Mouse (Mus musculus): ENCODE data around the gene Hacd2. TPM values are rescaled to one million over a fixed set of nuclear protein-coding genes. Genes with fewer than 3 reads are reported as not detected.

Gene Hacd2
- polyA plus RNA-seq, 1 experiment, result 70.8 TPM

DNA sequence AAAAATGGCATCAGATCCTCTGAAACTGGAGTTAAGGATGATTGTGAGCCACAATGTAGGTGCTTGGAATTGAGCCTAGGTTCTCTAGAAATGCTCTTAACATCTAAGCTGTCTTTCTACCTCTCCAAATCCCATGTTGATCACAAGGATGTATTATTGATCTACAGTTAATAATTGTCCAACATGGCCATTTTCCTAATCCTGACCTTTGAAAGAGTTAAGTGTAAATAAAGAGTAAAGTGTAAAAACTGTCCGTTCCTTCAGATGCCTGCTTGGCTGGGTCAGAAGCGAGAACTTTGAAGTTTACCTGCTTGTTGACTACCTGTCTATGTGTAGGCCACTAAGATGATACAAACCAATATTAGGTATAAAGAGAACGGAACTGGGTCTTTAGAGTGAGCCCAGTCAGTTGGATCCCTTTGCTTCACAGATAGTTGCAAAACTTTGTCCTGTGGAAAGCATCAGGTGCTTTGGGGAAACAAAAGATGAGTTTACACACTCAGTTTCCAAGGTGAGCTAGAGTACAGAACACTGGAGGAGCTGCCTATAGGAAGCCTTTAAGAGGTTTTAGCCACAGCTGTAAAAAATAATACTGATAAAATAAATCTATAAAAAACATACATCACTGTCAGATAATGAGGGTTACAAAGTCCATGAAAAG, 75.8 kb downstream of the Hacd2 start:
- H3K4me1 ChIP-seq (ENCODE audit: control insufficient read depth, insufficient read depth, low read length), result no peaks in the 10 kb centered on the region
- H3K27ac ChIP-seq (ENCODE audit: insufficient read depth, low read depth, low read length), result no peak overlapping the region
- 94% methylated on average over 3 of the region's 3 CpGs for WGBS
- no peak for TF ChIP-seq CTCF (conservative IDR thresholded peaks at IDR 0.05; ENCODE audit: insufficient read depth, insufficient read length, low read depth, low read length)
- TF ChIP-seq POLR2A (IDR thresholded peaks at IDR 0.05; ENCODE audit: low read depth, low read length), result no peak
- H3K4me3 ChIP-seq (ENCODE audit: insufficient read depth, low read depth, low read length), result no peak overlapping the region
- H3K36me3 ChIP-seq (ENCODE audit: control insufficient read depth, insufficient read depth, low read length), result peaks cover 3% of the 10 kb centered on the region
- DNase-seq, result no peak
- H3K27me3 ChIP-seq (replicated peaks; ENCODE audit: control insufficient read depth, insufficient read depth, low read length), result no peaks in the 10 kb centered on the region

DNA sequence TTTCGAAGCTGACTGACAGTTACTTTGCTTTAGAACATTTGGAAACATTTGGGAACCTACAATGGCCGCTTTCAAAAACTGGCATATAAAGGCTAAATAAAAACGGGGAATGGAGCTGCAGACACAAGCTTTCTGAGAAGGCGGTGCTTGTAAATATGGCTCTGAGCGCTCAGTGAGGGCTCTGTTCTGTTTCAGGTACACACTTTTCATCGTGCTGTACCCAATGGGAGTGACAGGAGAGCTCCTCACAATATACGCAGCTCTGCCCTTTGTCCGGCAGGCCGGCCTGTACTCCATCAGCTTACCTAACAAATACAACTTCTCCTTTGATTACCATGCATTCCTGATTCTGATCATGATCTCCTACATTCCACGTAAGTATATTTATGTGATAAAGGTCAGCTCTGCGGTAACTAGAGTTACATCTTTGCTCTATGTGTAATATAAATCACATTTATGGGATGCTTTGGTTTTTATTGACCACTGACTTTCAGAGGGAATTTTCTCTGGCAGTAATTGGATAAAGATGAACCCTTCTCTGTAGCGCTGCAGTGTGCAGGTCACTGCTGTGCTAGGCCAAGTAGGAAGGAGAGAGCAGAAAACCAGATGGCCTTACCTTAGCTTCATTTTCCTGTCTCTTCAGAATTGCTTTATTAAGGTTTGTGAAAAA, 79.7 kb downstream of the Hacd2 start:
- Histone ChIP-seq H3K36me3 (ENCODE audit: control insufficient read depth, insufficient read depth, low read length) (peaks cover 5% of the 10 kb centered on the region), H3K27me3 (replicated peaks; ENCODE audit: control insufficient read depth, insufficient read depth, low read length) (no peaks in the 10 kb centered on the region), H3K4me1 (ENCODE audit: control insufficient read depth, insufficient read depth, low read length) (no peaks in the 10 kb centered on the region), H3K27ac (ENCODE audit: insufficient read depth, low read depth, low read length) (no peak overlapping the region), H3K4me3 (ENCODE audit: insufficient read depth, low read depth, low read length) (no peak overlapping the region)
- TF ChIP-seq CTCF (conservative IDR thresholded peaks at IDR 0.05; ENCODE audit: insufficient read depth, insufficient read length, low read depth, low read length) (no peak), POLR2A (IDR thresholded peaks at IDR 0.05; ENCODE audit: low read depth, low read length) (no peak)
- 73% methylated on average over 12 of the region's 12 CpGs for WGBS
- DNase-seq, result no peak

DNA sequence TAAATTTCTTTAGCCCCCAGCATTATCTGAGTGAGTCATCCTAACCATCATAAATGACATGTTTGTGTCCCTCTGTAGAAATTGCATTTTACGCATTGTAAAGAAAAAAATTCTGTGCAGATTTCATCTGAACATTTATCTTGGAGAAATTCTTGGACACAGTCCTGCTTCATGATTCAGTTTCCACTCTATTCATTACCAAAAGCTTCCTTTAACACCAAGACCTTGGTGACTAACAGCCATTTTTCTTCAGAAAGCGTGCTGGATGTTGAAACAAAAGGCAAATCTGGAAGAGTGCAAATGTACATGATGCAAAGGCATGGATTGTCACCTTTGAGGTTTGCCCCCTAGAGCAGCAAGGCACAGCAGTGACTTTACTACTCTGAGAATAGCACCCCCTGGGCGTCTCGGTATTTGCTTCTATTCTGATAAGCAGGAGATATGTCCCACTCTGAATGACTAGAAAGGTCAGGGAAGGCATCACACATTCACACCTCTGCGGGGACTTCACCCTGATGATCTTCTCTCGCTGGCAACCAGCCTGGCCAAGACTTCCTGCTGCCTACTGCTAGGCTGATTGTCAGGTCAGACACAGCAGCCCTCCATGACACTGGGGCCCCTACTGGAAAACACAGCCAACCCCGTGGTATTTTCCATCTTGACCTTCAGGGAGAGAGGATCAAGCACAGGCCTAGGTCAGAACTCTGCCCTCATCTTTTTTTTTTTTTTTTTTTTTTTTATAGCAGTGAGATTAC, 80.8 kb downstream of the Hacd2 start:
- no peak overlapping the region for H3K4me3 ChIP-seq (ENCODE audit: insufficient read depth, low read depth, low read length)
- no peaks in the 10 kb centered on the region for H3K27me3 ChIP-seq (replicated peaks; ENCODE audit: control insufficient read depth, insufficient read depth, low read length)
- no peaks in the 10 kb centered on the region for H3K4me1 ChIP-seq (ENCODE audit: control insufficient read depth, insufficient read depth, low read length)
- DNase-seq, result no peak
- H3K36me3 ChIP-seq (ENCODE audit: control insufficient read depth, insufficient read depth, low read length), result peaks cover 6% of the 10 kb centered on the region
- 74% methylated on average over 7 of the region's 7 CpGs for WGBS
- no peak overlapping the region for H3K27ac ChIP-seq (ENCODE audit: insufficient read depth, low read depth, low read length)
- TF ChIP-seq CTCF (conservative IDR thresholded peaks at IDR 0.05; ENCODE audit: insufficient read depth, insufficient read length, low read depth, low read length) (no peak), POLR2A (IDR thresholded peaks at IDR 0.05; ENCODE audit: low read depth, low read length) (no peak)

DNA sequence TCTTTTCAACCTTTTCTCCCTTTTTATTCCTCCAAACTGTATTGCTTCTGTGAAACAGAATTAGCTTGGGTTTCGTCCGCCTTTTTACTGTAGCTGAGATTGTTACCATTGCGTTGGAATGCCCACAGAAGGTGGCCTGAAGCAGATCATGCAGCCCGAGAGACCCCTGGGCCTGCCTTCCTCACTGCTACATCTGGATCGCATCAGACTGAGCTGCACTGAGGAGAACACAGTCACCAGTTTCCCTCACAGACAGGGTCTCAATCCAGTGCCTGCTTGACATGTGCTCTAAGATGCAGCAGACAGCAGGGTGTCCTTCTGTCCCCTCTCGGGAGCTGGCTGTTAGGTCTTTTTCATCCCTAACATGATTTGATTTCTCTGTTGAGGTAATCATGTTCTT, 85.8 kb downstream of the Hacd2 start:
- Histone ChIP-seq H3K4me1 (ENCODE audit: control insufficient read depth, insufficient read depth, low read length) (no peaks in the 10 kb centered on the region), H3K36me3 (ENCODE audit: control insufficient read depth, insufficient read depth, low read length) (peaks cover 3% of the 10 kb centered on the region), H3K27me3 (replicated peaks; ENCODE audit: control insufficient read depth, insufficient read depth, low read length) (no peaks in the 10 kb centered on the region), H3K27ac (ENCODE audit: insufficient read depth, low read depth, low read length) (no peak overlapping the region), H3K4me3 (ENCODE audit: insufficient read depth, low read depth, low read length) (no peak overlapping the region)
- no peak for DNase-seq
- no peak for TF ChIP-seq CTCF (conservative IDR thresholded peaks at IDR 0.05; ENCODE audit: insufficient read depth, insufficient read length, low read depth, low read length)
- no peak for TF ChIP-seq POLR2A (IDR thresholded peaks at IDR 0.05; ENCODE audit: low read depth, low read length)
- 91% methylated on average over 6 of the region's 6 CpGs for WGBS

DNA sequence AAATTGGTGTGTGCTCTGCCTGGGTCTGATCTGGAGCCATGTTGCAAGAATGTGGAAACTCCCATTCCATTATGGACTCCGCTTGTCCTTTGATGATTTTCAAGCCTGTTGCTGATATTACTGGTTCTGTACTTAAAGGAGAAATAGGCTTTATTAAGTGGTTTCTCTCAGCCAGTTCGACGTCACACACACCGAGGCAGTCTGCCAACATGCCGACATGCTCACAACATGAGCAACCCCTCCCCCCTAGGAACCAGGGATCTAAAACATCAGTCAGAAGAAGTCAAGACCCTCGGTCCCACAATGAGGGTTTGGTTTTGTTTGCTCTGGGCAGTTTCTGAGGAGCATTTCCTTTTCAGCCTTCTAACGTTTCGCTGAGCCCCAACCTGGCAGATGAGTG, 86.9 kb downstream of the Hacd2 start:
- H3K27me3 ChIP-seq (replicated peaks; ENCODE audit: control insufficient read depth, insufficient read depth, low read length), result no peaks in the 10 kb centered on the region
- H3K4me1 ChIP-seq (ENCODE audit: control insufficient read depth, insufficient read depth, low read length), result no peaks in the 10 kb centered on the region
- H3K4me3 ChIP-seq (ENCODE audit: insufficient read depth, low read depth, low read length), result no peak overlapping the region
- peaks cover 3% of the 10 kb centered on the region for H3K36me3 ChIP-seq (ENCODE audit: control insufficient read depth, insufficient read depth, low read length)
- 57% methylated on average over 8 of the region's 8 CpGs for WGBS
- H3K27ac ChIP-seq (ENCODE audit: insufficient read depth, low read depth, low read length), result no peak overlapping the region
- no peak for TF ChIP-seq CTCF (conservative IDR thresholded peaks at IDR 0.05; ENCODE audit: insufficient read depth, insufficient read length, low read depth, low read length)
- no peak for TF ChIP-seq POLR2A (IDR thresholded peaks at IDR 0.05; ENCODE audit: low read depth, low read length)
- no peak for DNase-seq

DNA sequence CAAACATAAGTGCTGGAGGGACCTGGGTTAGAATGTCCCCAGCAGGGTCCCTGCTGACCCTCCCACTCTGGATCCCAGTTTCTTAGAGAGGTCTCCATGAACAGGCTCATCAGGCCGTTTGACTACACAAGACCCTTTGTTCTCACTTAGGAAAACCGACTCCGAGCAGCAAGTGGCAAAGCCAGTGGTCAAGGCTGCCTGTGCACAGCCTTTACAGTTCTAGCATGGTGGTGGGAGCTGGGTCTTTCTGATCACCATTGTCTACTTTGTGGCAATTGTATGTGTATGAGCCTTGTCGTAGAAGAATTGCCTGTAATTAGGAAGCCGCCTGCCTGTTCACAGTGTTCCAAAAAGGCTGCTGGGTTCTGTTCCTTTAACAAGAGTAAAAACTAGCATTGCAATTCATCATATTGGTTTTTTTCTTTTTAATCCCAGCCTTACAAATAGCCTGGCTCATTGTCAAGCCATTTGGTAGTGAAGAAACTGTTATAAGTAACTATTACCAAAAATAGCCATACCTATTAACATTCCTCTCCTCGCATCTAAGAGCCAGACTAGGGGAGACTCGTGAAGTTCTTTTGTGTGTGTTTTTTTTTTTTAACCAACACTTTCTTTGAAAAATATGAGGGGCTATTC, 87.5 kb downstream of the Hacd2 start:
- H3K27me3 ChIP-seq (replicated peaks; ENCODE audit: control insufficient read depth, insufficient read depth, low read length), result no peaks in the 10 kb centered on the region
- DNase-seq, result no peak
- H3K4me1 ChIP-seq (ENCODE audit: control insufficient read depth, insufficient read depth, low read length), result no peaks in the 10 kb centered on the region
- H3K36me3 ChIP-seq (ENCODE audit: control insufficient read depth, insufficient read depth, low read length), result peaks cover 3% of the 10 kb centered on the region
- TF ChIP-seq POLR2A (IDR thresholded peaks at IDR 0.05; ENCODE audit: low read depth, low read length) (no peak), CTCF (conservative IDR thresholded peaks at IDR 0.05; ENCODE audit: insufficient read depth, insufficient read length, low read depth, low read length) (no peak)
- H3K4me3 ChIP-seq (ENCODE audit: insufficient read depth, low read depth, low read length), result no peak overlapping the region
- WGBS, result 60% methylated on average over 7 of the region's 7 CpGs
- H3K27ac ChIP-seq (ENCODE audit: insufficient read depth, low read depth, low read length), result no peak overlapping the region
